Mouse (Mus musculus): Measurements from ENCODE around the gene March2. TPM values are rescaled to one million over a fixed set of nuclear protein-coding genes. Genes with fewer than 3 reads are reported as not detected.

March2 gene
- polyA plus RNA-seq (2015; fragmentation: Nextera tagmentation; extraction: Ambion mirVana) = 84.6 and 86.7 TPM in 2 replicates

DNA sequence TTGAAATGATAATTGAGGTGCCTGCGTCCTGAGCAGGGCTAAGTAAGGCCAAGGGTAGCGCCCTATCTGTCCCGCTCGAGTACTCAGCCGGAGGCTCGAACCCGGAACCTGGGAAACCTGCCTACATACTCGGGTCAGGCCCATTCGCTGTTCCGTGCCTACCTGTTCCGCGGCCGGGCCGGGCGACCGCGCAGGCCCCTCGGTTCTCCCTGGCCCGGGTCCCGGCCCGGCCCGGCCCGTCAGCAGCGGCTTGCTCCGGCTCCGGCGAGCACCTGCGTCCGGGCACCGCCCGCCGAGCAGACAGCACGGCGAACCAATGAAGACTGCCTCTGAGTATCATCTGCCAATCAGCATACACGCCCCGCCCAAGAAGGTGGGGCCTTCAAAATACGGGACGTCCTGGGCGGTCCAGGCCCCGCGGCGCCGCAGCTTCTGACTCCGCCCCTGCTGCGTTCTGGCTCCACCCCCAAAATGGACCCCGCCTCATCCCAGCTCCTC lies at the start of gene March2:
March2 (minus strand) TSS at position 287 of the 498 bp plus-strand sequence.
- Histone ChIP-seq H3K4me2 (peak within 1 kb of the TSS; percentile 75), H3K9ac (peak within 1 kb of the TSS; percentile 40), H3K27ac (replicated peaks) (no peak within 1 kb of the TSS), H3K4me1 (replicated peaks) (peaks cover 11% of the 10 kb centered on the region; the same call in 1 of the 2 replicates), H3K36me3 (no peaks in the 10 kb centered on the region), H3K4me3 (peak within 1 kb of the TSS; percentile 51), H3K9me3 (no peaks in the 10 kb centered on the region), H3K27me3 (no peaks in the 10 kb centered on the region)
- peak; percentile 100 for ATAC-seq (ENCODE audit: low FRiP score, low read depth)
- WGBS = under 1% methylated on average over 40 of the region's 46 CpGs

DNA sequence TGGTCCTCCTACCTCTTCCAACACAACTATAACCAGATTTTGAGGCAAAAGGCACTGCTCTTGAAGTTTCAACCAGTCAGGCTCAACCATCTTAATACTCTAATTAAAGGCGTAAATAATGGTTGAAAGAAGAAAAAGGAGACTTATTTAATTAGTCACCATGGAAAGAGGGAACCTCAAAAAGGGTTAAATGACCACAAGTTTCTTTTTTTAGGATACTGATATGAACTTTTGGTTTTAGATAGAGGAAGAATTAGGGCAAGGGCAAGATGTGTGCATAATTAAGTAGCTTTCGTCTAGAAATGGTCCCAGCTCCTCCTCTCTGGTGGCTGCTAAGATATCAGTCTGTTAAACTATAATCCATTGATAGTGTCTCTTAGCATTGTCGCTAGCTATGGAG lies 47.9 kb upstream of the March2 start:
- H3K4me3 ChIP-seq = no peak overlapping the region
- no peaks in the 10 kb centered on the region for H3K4me1 ChIP-seq (replicated peaks)
- H3K36me3 ChIP-seq = no peaks in the 10 kb centered on the region
- H3K9ac ChIP-seq = no peak overlapping the region
- 82% methylated on average over 3 of the region's 3 CpGs for WGBS
- no peak for ATAC-seq (ENCODE audit: low FRiP score, low read depth)
- H3K4me2 ChIP-seq = no peak overlapping the region
- H3K27me3 ChIP-seq = no peaks in the 10 kb centered on the region
- H3K27ac ChIP-seq (replicated peaks) = no peak overlapping the region
- H3K9me3 ChIP-seq = no peaks in the 10 kb centered on the region

DNA sequence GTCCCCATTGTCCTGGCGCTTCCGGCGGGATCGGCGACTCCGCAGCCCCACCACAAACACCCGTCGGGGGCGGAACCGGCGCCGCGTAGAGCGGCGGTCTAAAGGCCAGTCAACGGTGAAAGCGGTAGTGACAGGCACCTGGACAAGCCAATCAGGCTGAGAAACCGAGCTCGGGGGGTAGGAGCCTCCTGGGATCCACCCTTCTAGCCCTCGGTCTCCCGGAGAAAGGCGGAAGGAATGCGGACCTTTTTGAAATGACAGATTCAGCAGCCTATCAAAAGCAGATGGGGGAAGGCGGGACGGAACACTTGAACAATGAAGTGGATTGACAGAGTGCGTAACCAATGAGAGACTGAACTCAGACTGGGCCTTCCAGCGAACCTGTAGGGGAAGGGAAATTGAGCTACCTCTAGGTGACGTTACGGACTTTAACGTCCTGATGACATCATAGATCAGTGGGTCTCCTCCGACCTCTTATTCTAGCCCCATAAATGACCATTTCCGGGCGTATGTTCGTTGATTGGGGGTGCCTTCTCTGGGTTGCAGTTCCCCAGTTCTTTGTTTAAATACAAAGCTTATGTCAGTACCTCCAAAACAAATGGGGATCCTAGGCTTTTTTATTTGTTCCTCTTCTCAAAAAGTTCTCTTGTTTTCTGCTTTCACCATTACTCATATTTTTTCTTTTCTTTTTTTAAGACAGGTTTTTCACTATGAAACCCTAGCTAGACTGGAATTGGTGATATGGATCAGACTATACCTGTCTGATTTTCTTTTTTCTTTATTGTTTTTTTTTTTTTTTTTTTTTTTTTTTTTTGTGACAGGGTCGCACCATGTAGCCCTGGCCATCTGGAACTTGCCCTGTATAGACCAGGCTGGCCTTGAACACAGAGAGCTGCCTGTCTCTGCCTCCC lies 42.0 kb upstream of the March2 start, which contains the start of gene Rab11b:
Rab11b (minus strand) TSS at position 276 of the 911 bp plus-strand sequence.
- Histone ChIP-seq H3K4me3 (peak within 1 kb of the TSS; percentile 59), H3K9ac (peak within 1 kb of the TSS; percentile 92), H3K4me2 (peak within 1 kb of the TSS; percentile 81), H3K27ac (replicated peaks) (peak within 1 kb of the TSS; percentile 97), H3K36me3 (no peaks in the 10 kb centered on the region), H3K4me1 (replicated peaks) (peaks cover 40% of the 10 kb centered on the region), H3K27me3 (no peaks in the 10 kb centered on the region), H3K9me3 (no peaks in the 10 kb centered on the region)
- ATAC-seq (ENCODE audit: low FRiP score, low read depth) = peak; percentile 99
- whole genome bisulfite sequencing = 3% methylated on average over 35 of the region's 35 CpGs

DNA sequence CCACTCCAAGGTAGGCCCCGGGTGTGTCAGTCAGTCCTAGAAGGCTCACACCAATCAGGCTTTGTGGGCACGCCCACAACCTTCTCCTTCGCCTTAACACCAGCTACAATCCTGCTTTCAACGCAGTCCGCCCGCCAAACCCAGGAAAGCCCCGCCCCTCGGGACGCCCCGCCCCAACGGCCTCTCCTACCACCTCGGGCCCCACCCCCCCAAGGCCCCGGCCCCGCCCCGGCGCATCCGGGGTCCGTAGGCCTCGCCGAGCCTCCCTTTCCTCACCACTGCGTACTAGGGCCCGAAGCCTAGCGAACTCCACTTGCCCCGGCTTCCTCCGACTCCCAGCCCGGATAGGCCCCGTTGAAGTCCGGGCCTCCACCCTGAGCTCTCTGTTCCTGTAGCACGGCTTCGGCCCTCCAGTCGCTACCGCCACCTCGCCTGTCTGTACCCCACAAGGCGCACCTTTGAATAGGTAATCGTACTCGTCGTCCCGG lies 41.3 kb upstream of the March2 start:
- H3K27me3 ChIP-seq = no peaks in the 10 kb centered on the region
- H3K36me3 ChIP-seq = no peaks in the 10 kb centered on the region
- peak; percentile 77 for ATAC-seq (ENCODE audit: low FRiP score, low read depth)
- H3K4me3 ChIP-seq = peak overlapping the region; percentile 59
- peaks cover 47% of the 10 kb centered on the region for H3K4me1 ChIP-seq (replicated peaks)
- H3K9me3 ChIP-seq = no peaks in the 10 kb centered on the region
- peak overlapping the region; percentile 92 for H3K9ac ChIP-seq
- peak overlapping the region; percentile 81 for H3K4me2 ChIP-seq
- H3K27ac ChIP-seq (replicated peaks) = peak overlapping the region; percentile 97
- WGBS = 0% methylated on average over 35 of the region's 38 CpGs

DNA sequence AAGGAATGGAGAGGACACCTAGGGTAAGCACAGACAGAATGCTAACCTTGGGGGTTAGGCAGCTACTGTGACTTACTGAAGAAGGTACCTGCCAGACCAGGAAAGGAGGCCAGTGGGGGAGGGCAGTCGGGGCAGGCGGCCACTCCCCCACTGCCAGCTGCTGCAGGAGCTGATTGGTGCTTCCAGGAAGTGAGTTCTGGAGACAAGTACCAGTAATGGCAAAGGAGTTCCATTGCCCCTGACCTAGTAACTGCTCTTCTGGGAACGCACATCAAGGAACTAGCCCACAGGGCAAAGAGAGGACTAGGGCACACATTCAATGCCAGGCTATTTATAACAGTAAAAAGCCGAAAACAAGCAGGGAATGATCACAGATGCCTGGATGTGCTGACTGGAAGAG lies 38.8 kb upstream of the March2 start:
- peaks cover 66% of the 10 kb centered on the region for H3K4me1 ChIP-seq (replicated peaks)
- no peaks in the 10 kb centered on the region for H3K36me3 ChIP-seq
- no peaks in the 10 kb centered on the region for H3K27me3 ChIP-seq
- 63% methylated on average over 4 of the region's 4 CpGs for WGBS
- H3K4me3 ChIP-seq = no peak overlapping the region
- no peak overlapping the region for H3K9ac ChIP-seq
- no peak overlapping the region for H3K4me2 ChIP-seq
- no peaks in the 10 kb centered on the region for H3K9me3 ChIP-seq
- ATAC-seq (ENCODE audit: low FRiP score, low read depth) = no peak
- H3K27ac ChIP-seq (replicated peaks) = no peak overlapping the region

DNA sequence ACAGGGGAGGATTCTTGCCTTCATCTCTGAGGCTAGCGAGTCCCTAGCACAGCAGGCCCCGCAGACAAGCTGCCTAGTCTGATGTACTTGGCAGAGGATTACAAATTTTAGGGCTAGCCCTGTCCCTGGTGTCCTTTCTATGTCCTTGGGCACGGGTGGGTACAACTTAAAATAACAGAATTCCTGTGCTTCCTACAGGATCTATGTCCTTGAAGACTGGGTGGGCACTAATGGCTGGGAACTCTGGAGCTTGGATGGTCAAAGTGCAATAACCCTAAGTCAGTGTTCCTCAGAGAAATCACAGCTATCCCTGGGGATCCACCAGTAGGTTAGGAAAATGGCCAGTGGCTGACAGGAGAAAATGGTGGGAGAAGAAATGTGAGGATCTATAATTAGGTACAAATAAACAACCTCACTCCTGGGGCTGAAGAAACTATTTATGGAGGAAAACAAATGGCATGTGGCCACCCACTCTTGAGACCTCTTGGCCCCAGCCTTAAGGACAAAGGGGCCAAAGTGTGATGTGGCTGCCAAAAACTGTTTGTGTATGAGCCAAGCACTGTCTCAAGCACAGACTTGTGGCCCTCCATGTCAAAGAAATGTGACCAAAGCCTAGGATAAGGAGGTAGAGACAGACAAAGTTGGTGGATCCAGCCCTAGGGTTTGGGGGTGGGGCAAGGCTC lies 37.8 kb upstream of the March2 start:
- no peaks in the 10 kb centered on the region for H3K27me3 ChIP-seq
- peak overlapping the region; percentile 44 for H3K27ac ChIP-seq (replicated peaks)
- no peak for ATAC-seq (ENCODE audit: low FRiP score, low read depth)
- H3K9me3 ChIP-seq = no peaks in the 10 kb centered on the region
- H3K36me3 ChIP-seq = no peaks in the 10 kb centered on the region
- no peak overlapping the region for H3K4me3 ChIP-seq
- WGBS = 74% methylated on average over 3 of the region's 3 CpGs
- H3K4me1 ChIP-seq (replicated peaks) = peaks cover 66% of the 10 kb centered on the region
- no peak overlapping the region for H3K9ac ChIP-seq
- 0 out of 2 replicates have a peak overlapping the region, but pooled peaks have one; percentile 23 for H3K4me2 ChIP-seq

DNA sequence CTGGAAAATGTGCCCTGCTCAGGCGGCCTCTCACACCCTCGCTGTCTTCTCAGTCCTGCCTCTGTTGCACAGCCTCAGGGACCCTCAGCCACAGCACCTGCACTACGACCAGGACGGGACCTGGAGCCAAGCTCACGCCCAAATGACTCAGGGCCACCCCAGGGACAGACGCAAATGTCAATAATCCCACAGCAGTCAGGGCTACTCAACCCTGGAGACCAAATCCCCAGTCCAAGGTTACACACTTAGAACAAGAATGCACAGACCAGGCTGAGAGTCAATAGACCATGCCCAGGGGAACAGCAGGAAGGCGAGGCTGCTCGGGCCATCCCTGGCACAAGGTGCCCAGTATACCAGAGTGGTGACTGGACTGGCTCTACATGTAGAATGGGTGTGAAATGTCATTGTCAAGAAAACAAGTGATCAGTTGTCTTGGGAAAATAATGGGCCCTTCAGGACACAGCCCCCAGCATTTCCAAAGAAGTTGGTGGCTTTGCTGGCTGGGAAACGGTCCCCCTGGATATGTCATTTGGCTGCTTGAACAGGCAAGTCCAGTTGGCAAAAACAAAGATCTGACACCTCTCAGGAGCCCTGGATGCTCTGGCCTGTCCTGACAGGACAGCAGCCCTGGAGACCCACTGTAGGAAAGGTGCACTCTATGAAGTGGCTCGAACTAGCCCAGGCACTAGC lies 37.1 kb upstream of the March2 start:
- H3K27ac ChIP-seq (replicated peaks) = peak overlapping the region; percentile 44
- peaks cover 66% of the 10 kb centered on the region for H3K4me1 ChIP-seq (replicated peaks)
- H3K27me3 ChIP-seq = no peaks in the 10 kb centered on the region
- no peak for ATAC-seq (ENCODE audit: low FRiP score, low read depth)
- H3K4me3 ChIP-seq = no peak overlapping the region
- H3K9me3 ChIP-seq = no peaks in the 10 kb centered on the region
- no peak overlapping the region for H3K9ac ChIP-seq
- H3K36me3 ChIP-seq = no peaks in the 10 kb centered on the region
- peak overlapping the region; percentile 23 for H3K4me2 ChIP-seq
- whole genome bisulfite sequencing = 68% methylated on average over 10 of the region's 10 CpGs

DNA sequence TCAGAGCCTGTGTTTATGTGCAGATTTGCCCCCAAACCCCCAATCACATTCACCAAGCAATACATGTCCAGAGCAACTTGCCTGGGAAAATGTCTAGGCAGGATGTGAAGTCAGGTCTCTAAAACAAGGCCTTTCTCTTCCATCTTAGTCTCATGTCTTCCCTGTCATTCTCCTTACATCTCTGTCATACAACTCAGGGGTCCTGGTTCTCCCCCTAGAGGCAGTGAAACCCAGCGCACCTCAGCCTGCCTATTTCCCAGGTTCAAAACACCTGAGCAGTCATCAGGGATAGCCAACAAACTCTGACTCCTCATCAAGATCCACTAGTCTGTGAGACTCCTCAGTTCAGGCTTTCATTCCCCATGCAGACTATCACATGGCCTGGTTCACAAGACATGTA lies 36.2 kb upstream of the March2 start:
- no peak for ATAC-seq (ENCODE audit: low FRiP score, low read depth)
- H3K4me3 ChIP-seq = no peak overlapping the region
- no peaks in the 10 kb centered on the region for H3K36me3 ChIP-seq
- no peak overlapping the region for H3K4me2 ChIP-seq
- 67% methylated on average over 1 of the region's 1 CpGs for WGBS
- no peak overlapping the region for H3K27ac ChIP-seq (replicated peaks)
- no peaks in the 10 kb centered on the region for H3K9me3 ChIP-seq
- no peak overlapping the region for H3K9ac ChIP-seq
- H3K4me1 ChIP-seq (replicated peaks) = peaks cover 66% of the 10 kb centered on the region
- H3K27me3 ChIP-seq = no peaks in the 10 kb centered on the region

DNA sequence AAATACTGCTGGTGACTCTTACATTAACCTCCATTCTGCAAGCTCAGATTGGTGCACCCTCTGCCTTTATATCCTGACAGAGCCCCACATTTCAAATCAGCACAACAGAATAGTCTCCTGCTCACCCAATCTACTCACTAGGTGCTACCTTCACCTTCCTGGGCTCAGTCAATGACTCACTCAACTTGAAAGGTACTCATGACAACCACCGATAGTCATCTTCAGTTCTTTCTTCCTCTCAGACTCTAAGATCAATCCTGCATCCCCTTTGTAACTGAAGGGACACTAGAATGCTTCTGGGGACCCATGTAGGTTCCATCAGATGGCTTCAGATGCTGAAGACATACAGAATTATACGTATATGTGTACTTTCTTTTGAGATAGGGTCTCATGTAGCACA lies 33.8 kb upstream of the March2 start:
- Histone ChIP-seq H3K27ac (replicated peaks) (no peak overlapping the region), H3K36me3 (no peaks in the 10 kb centered on the region), H3K9me3 (no peaks in the 10 kb centered on the region), H3K4me2 (no peak overlapping the region), H3K27me3 (no peaks in the 10 kb centered on the region), H3K4me1 (replicated peaks) (peaks cover 44% of the 10 kb centered on the region), H3K4me3 (no peak overlapping the region), H3K9ac (no peak overlapping the region)
- no peak for ATAC-seq (ENCODE audit: low FRiP score, low read depth)
- WGBS = 99% methylated on average over 2 of the region's 2 CpGs

DNA sequence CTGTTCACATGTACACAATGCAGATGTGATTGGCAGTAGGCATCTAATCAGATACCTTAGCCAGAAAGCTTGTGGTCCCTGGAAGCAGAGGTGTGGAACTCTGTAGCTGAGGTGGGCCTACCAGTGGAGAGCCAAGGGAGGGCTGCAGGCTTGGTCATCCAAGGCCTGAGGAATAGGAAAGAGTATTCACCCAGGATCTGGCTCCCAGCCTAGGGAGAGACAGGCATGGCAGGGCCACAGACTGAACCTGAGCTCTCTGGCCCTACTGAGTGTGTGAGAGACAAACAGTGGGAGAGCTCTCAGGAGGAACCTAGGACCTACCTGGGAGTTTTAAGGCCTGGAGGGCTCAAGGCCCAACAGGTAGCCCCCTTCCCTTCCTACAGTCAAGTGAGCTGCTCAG lies 32.7 kb upstream of the March2 start:
- H3K36me3 ChIP-seq = peaks cover 2% of the 10 kb centered on the region; the same call in 1 of the 2 replicates
- no peaks in the 10 kb centered on the region for H3K27me3 ChIP-seq
- no peak overlapping the region for H3K9ac ChIP-seq
- no peak overlapping the region for H3K4me3 ChIP-seq
- H3K9me3 ChIP-seq = no peaks in the 10 kb centered on the region
- H3K4me2 ChIP-seq = no peak overlapping the region
- no peak overlapping the region for H3K27ac ChIP-seq (replicated peaks)
- no peak for ATAC-seq (ENCODE audit: low FRiP score, low read depth)
- H3K4me1 ChIP-seq (replicated peaks) = peaks cover 32% of the 10 kb centered on the region

DNA sequence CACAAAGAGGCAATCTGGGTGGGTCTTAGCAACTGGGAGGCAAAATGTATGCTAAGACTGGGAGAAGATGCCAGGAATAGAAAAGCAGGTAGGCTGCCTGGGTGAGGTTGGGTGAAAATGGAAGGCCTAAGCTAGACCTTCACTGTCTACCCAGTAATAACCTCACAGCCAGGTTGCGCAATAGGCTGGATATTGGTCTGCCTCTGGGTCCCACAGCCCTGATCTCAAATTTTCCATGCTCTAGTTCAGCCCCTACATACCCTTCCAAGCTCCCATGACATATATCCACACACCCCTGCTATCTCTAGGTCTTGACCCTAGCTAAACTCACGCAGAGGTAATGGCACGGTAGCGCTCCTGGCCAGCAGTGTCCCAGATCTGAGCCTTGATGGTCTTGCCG lies 31.0 kb upstream of the March2 start:
- Histone ChIP-seq H3K27me3 (no peaks in the 10 kb centered on the region), H3K9ac (no peak overlapping the region), H3K4me2 (no peak overlapping the region), H3K4me1 (replicated peaks) (peaks cover 15% of the 10 kb centered on the region), H3K27ac (replicated peaks) (no peak overlapping the region), H3K36me3 (peaks cover 18% of the 10 kb centered on the region), H3K9me3 (no peaks in the 10 kb centered on the region), H3K4me3 (no peak overlapping the region)
- no peak for ATAC-seq (ENCODE audit: low FRiP score, low read depth)
- WGBS = 97% methylated on average over 5 of the region's 5 CpGs
